In genomic region chr2:77500480-77500879, GRCm38 (mm10) we compare ENCODE assay signal across 22 mouse cellular contexts.
"Had no signal": no experiment of that assay in that cellular context is flagged by ENCODE, and none has a peak within 500 bp of the region (broad histone marks: within the 10 kb centered on the region; RNA-seq: fewer than 3 reads in every experiment).

No protein-coding gene starts in this region.

- H3K36me3 ChIP-seq: limb, embryonic 15.5 days; midbrain, embryonic 10.5 days; midbrain, embryonic 13.5 days; neural tube, embryonic 13.5 days; stomach, embryonic 15.5 days had no signal

- H3K9me3 ChIP-seq: limb, embryonic 15.5 days; midbrain, embryonic 13.5 days; neural tube, embryonic 13.5 days; stomach, embryonic 15.5 days had no signal

- ATAC-seq: inflammation-experienced regulatory T-cells, adult 6 months; intestine, embryonic 16.5 days; liver, postnatal 0 days; midbrain, embryonic 13.5 days; midbrain, embryonic 16.5 days had no signal

- H3K4me3 ChIP-seq: layer of hippocampus, adult 2 months; limb, embryonic 15.5 days; megakaryocyte, embryonic 14.5 days; midbrain, embryonic 10.5 days; midbrain, embryonic 13.5 days; myocyte; neural tube, embryonic 13.5 days; stomach, embryonic 15.5 days had no signal

- H3K9ac ChIP-seq: limb, embryonic 15.5 days; liver, embryonic 14.5 days; liver, postnatal 0 days; midbrain, embryonic 13.5 days; neural tube, embryonic 13.5 days; stomach, embryonic 15.5 days had no signal

- H3K27me3 ChIP-seq: limb, embryonic 15.5 days; megakaryocyte, embryonic 14.5 days; midbrain, embryonic 13.5 days; neural tube, embryonic 13.5 days; stomach, embryonic 15.5 days had no signal

- H3K27ac ChIP-seq: kidney, postnatal 0 days; layer of hippocampus, adult 2 months; limb, embryonic 15.5 days; liver, embryonic 14.5 days; midbrain, embryonic 10.5 days; midbrain, embryonic 13.5 days; neural tube, embryonic 13.5 days; stomach, embryonic 15.5 days had no signal

- H3K4me2 ChIP-seq: limb, embryonic 15.5 days; liver, embryonic 11.5 days; midbrain, embryonic 13.5 days; neural tube, embryonic 13.5 days; stomach, embryonic 15.5 days had no signal

- DNase-seq: kidney, adult 18-20 months; kidney, postnatal 25 days; layer of hippocampus, adult 9-11 months; liver, postnatal 0 days; retina, postnatal 1 day; right cerebral cortex, postnatal 25 days; spleen, adult 18-20 months; thymus, postnatal 25 days had no signal

- H3K4me1 ChIP-seq: limb, embryonic 15.5 days; megakaryocyte, embryonic 14.5 days; midbrain, embryonic 10.5 days; midbrain, embryonic 13.5 days; neural tube, embryonic 13.5 days; stomach, embryonic 15.5 days had no signal
